Mouse (Mus musculus): ENCODE data around the gene Sez6l. TPM values are rescaled to one million over a fixed set of nuclear protein-coding genes. Genes with fewer than 3 reads are reported as not detected.

Gene Sez6l
- polyA plus RNA-seq, 1 experiment = not detected

GRCm38 (mm10) chr5:112552786-112553185 is 24.2 kb downstream of the Sez6l start:
- Histone ChIP-seq H3K4me3 (replicated peaks) (no peak overlapping the region), H3K9me3 (ENCODE audit: control insufficient read depth, low read length) (peaks cover 2% of the 10 kb centered on the region; the same call in 1 of the 2 replicates), H3K36me3 (ENCODE audit: control insufficient read depth) (no peaks in the 10 kb centered on the region), H3K4me1 (ENCODE audit: control insufficient read depth) (no peaks in the 10 kb centered on the region), H3K27me3 (ENCODE audit: control insufficient read depth) (no peaks in the 10 kb centered on the region)
- no peak for TF ChIP-seq TAL1 (IDR thresholded peaks at IDR 0.05; ENCODE audit: low read length)
- TF ChIP-seq GATA1 (IDR thresholded peaks at IDR 0.05; ENCODE audit: low read length) = no peak

GRCm38 (mm10) chr5:112551975-112552728 is 24.8 kb downstream of the Sez6l start:
- no peak for TF ChIP-seq TAL1 (IDR thresholded peaks at IDR 0.05; ENCODE audit: low read length)
- no peak for TF ChIP-seq GATA1 (IDR thresholded peaks at IDR 0.05; ENCODE audit: low read length)
- Histone ChIP-seq H3K4me1 (ENCODE audit: control insufficient read depth) (no peaks in the 10 kb centered on the region), H3K9me3 (ENCODE audit: control insufficient read depth, low read length) (peaks cover 2% of the 10 kb centered on the region; the same call in 1 of the 2 replicates), H3K36me3 (ENCODE audit: control insufficient read depth) (no peaks in the 10 kb centered on the region), H3K27me3 (ENCODE audit: control insufficient read depth) (no peaks in the 10 kb centered on the region), H3K4me3 (replicated peaks) (no peak overlapping the region)

- Histone ChIP-seq H3K27me3 (ENCODE audit: control insufficient read depth) (no peaks in the 10 kb centered on the region), H3K36me3 (ENCODE audit: control insufficient read depth) (no peaks in the 10 kb centered on the region), H3K4me3 (replicated peaks) (no peak overlapping the region), H3K9me3 (ENCODE audit: control insufficient read depth, low read length) (peaks cover 2% of the 10 kb centered on the region; the same call in 1 of the 2 replicates), H3K4me1 (ENCODE audit: control insufficient read depth) (no peaks in the 10 kb centered on the region)
- no peak for TF ChIP-seq GATA1 (IDR thresholded peaks at IDR 0.05; ENCODE audit: low read length)
- no peak for TF ChIP-seq TAL1 (IDR thresholded peaks at IDR 0.05; ENCODE audit: low read length)
Observed at GRCm38 (mm10) chr5:112548846-112549620, 28.0 kb downstream of the Sez6l start.

- TF ChIP-seq TAL1 (IDR thresholded peaks at IDR 0.05; ENCODE audit: low read length) (no peak), GATA1 (IDR thresholded peaks at IDR 0.05; ENCODE audit: low read length) (no peak)
- Histone ChIP-seq H3K4me1 (ENCODE audit: control insufficient read depth) (no peaks in the 10 kb centered on the region), H3K9me3 (ENCODE audit: control insufficient read depth, low read length) (no peaks in the 10 kb centered on the region), H3K36me3 (ENCODE audit: control insufficient read depth) (no peaks in the 10 kb centered on the region), H3K4me3 (replicated peaks) (no peak overlapping the region), H3K27me3 (ENCODE audit: control insufficient read depth) (no peaks in the 10 kb centered on the region)
Observed at GRCm38 (mm10) chr5:112546771-112547170, 30.2 kb downstream of the Sez6l start.

GRCm38 (mm10) chr5:112538295-112538694 is 38.7 kb downstream of the Sez6l start:
- Histone ChIP-seq H3K27me3 (ENCODE audit: control insufficient read depth) (no peaks in the 10 kb centered on the region), H3K4me3 (replicated peaks) (no peak overlapping the region), H3K9me3 (ENCODE audit: control insufficient read depth, low read length) (no peaks in the 10 kb centered on the region), H3K36me3 (ENCODE audit: control insufficient read depth) (no peaks in the 10 kb centered on the region), H3K4me1 (ENCODE audit: control insufficient read depth) (no peaks in the 10 kb centered on the region)
- TF ChIP-seq GATA1 (IDR thresholded peaks at IDR 0.05; ENCODE audit: low read length) (no peak), TAL1 (IDR thresholded peaks at IDR 0.05; ENCODE audit: low read length) (no peak)

- H3K9me3 ChIP-seq (ENCODE audit: control insufficient read depth, low read length) = no peaks in the 10 kb centered on the region
Observed at GRCm38 (mm10) chr5:112535868-112536267, 41.1 kb downstream of the Sez6l start.

GRCm38 (mm10) chr5:112534146-112534545 is 42.8 kb downstream of the Sez6l start:
- H3K9me3 ChIP-seq (ENCODE audit: control insufficient read depth, low read length) = no peaks in the 10 kb centered on the region
- TF ChIP-seq GATA1 (IDR thresholded peaks at IDR 0.05; ENCODE audit: low read length) = no peak
- TF ChIP-seq TAL1 (IDR thresholded peaks at IDR 0.05; ENCODE audit: low read length) = no peak
- no peaks in the 10 kb centered on the region for H3K4me1 ChIP-seq (ENCODE audit: control insufficient read depth)
- H3K36me3 ChIP-seq (ENCODE audit: control insufficient read depth) = no peaks in the 10 kb centered on the region
- no peak overlapping the region for H3K4me3 ChIP-seq (replicated peaks)
- no peaks in the 10 kb centered on the region for H3K27me3 ChIP-seq (ENCODE audit: control insufficient read depth)

More at GRCm38 (mm10) chr5:112535868-112536267, 41.1 kb downstream of the Sez6l start:
- Histone ChIP-seq H3K4me3 (replicated peaks) (no peak overlapping the region), H3K36me3 (ENCODE audit: control insufficient read depth) (no peaks in the 10 kb centered on the region), H3K4me1 (ENCODE audit: control insufficient read depth) (no peaks in the 10 kb centered on the region), H3K27me3 (ENCODE audit: control insufficient read depth) (no peaks in the 10 kb centered on the region)
- TF ChIP-seq GATA1 (IDR thresholded peaks at IDR 0.05; ENCODE audit: low read length) (no peak), TAL1 (IDR thresholded peaks at IDR 0.05; ENCODE audit: low read length) (no peak)

GRCm38 (mm10) chr5:112533312-112534075 is 43.5 kb downstream of the Sez6l start:
- Histone ChIP-seq H3K9me3 (ENCODE audit: control insufficient read depth, low read length) (no peaks in the 10 kb centered on the region), H3K4me1 (ENCODE audit: control insufficient read depth) (no peaks in the 10 kb centered on the region), H3K4me3 (replicated peaks) (no peak overlapping the region), H3K36me3 (ENCODE audit: control insufficient read depth) (no peaks in the 10 kb centered on the region), H3K27me3 (ENCODE audit: control insufficient read depth) (no peaks in the 10 kb centered on the region)
- TF ChIP-seq GATA1 (IDR thresholded peaks at IDR 0.05; ENCODE audit: low read length) (no peak), TAL1 (IDR thresholded peaks at IDR 0.05; ENCODE audit: low read length) (no peak)
